Mouse (Mus musculus): ENCODE measurements around the gene 4931429L15Rik.

4931429L15Rik gene

DNA sequence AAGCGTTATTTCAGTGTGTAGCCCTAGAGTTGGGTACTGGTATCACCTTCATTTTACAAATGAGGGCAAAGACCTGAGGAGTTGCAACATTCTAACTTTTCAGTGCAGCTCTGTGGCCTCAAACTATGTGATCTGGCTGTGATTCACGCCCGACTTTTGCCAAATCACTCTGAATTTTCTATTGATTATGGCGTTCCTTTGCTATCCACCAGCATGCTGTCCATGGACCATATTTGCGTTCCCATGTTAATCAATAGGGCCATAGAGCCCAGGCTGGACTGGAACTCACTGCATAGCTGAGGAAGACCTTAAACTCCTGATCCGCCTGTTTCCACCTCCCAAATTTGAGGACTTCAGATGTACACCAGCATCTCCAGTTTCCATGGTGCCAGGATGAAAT, 60.7 kb downstream of the 4931429L15Rik start:
- Histone ChIP-seq H3K4me1 (replicated peaks; ENCODE audit: low read depth, low read length) (peaks cover 12% of the 10 kb centered on the region), H3K36me3 (ENCODE audit: insufficient read depth, low read length) (no peaks in the 10 kb centered on the region), H3K9me3 (ENCODE audit: low read length) (no peaks in the 10 kb centered on the region), H3K4me3 (replicated peaks; ENCODE audit: low read length) (no peak overlapping the region), H3K27me3 (ENCODE audit: insufficient read depth, low read length) (no peaks in the 10 kb centered on the region; the same call in 1 of the 2 replicates)
- TF ChIP-seq NANOG (IDR thresholded peaks at IDR 0.05; ENCODE audit: borderline replicate concordance, low read length) (no peak), CTCF (conservative IDR thresholded peaks at IDR 0.05; ENCODE audit: low read length) (no peak), POU5F1 (IDR thresholded peaks at IDR 0.05; ENCODE audit: borderline replicate concordance, low read length) (no peak)

DNA sequence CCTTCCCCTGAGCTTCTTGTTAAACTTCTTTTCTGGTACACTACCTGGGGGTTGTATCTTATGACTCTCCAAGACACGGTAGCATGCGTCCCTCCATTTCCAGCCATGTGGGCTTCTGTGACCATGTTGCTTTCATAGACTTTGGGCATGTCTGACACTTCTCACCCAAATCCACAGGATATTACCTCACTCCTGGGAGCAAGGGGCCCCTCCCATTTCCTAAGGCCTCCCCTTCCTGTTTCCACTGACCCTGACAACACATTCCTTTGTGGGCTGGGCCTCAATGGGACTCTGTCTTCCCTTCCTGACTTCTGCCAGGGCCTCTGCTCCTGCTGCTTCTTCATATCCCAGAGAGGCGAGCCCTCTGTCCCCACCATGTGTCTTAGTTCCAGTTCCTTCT, 62.2 kb downstream of the 4931429L15Rik start:
- TF ChIP-seq CTCF (conservative IDR thresholded peaks at IDR 0.05; ENCODE audit: low read length) (no peak), POU5F1 (IDR thresholded peaks at IDR 0.05; ENCODE audit: borderline replicate concordance, low read length) (no peak), NANOG (IDR thresholded peaks at IDR 0.05; ENCODE audit: borderline replicate concordance, low read length) (no peak)
- Histone ChIP-seq H3K4me1 (replicated peaks; ENCODE audit: low read depth, low read length) (peaks cover 12% of the 10 kb centered on the region), H3K9me3 (ENCODE audit: low read length) (no peaks in the 10 kb centered on the region), H3K36me3 (ENCODE audit: insufficient read depth, low read length) (no peaks in the 10 kb centered on the region), H3K27me3 (ENCODE audit: insufficient read depth, low read length) (no peaks in the 10 kb centered on the region), H3K4me3 (replicated peaks; ENCODE audit: low read length) (peak overlapping the region; percentile 32)

DNA sequence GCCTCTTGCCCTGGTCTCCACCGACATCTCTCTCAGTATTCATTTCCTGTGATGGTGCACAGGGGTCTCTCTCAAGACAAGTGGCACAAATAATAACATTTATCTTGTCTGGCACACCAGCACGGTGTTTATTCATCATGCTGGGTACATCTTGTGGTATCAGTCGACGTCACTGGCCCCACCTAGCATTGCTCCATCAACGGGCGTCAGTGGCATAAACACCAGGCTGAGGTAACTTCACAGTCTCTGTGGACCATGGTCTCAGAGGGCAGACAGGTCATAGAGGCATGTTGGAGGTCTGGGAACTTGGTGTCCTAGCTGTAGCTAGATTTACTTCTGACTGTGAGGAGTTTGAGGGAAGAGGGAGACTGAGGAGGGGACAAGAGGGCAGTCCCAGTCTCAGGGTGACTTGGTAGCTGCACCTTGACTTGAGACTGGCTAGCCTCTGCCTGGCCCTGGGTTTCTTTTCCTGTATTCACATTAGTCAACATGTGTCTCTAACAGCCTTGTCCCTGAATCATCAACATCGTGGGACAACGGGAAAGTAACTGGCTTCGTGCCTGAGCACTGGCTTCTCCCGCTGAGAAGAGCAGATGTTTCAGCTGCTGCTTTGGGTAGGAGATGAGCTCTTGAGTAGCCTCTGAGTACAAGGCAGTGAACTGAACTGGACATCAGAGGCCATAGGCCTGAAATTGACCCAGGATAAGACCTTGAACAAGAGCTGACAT, 63.0 kb downstream of the 4931429L15Rik start:
- Histone ChIP-seq H3K4me3 (replicated peaks; ENCODE audit: low read length) (peak overlapping the region; percentile 32), H3K4me1 (replicated peaks; ENCODE audit: low read depth, low read length) (peaks cover 12% of the 10 kb centered on the region), H3K9me3 (ENCODE audit: low read length) (no peaks in the 10 kb centered on the region), H3K36me3 (ENCODE audit: insufficient read depth, low read length) (no peaks in the 10 kb centered on the region), H3K27me3 (ENCODE audit: insufficient read depth, low read length) (no peaks in the 10 kb centered on the region)
- TF ChIP-seq NANOG (IDR thresholded peaks at IDR 0.05; ENCODE audit: borderline replicate concordance, low read length), result no peak
- no peak for TF ChIP-seq CTCF (conservative IDR thresholded peaks at IDR 0.05; ENCODE audit: low read length)
- no peak for TF ChIP-seq POU5F1 (IDR thresholded peaks at IDR 0.05; ENCODE audit: borderline replicate concordance, low read length)

- peaks cover 12% of the 10 kb centered on the region for H3K4me1 ChIP-seq (replicated peaks; ENCODE audit: low read depth, low read length)
- H3K27me3 ChIP-seq (ENCODE audit: insufficient read depth, low read length), result no peaks in the 10 kb centered on the region
- H3K9me3 ChIP-seq (ENCODE audit: low read length), result no peaks in the 10 kb centered on the region
- no peaks in the 10 kb centered on the region for H3K36me3 ChIP-seq (ENCODE audit: insufficient read depth, low read length)
- TF ChIP-seq NANOG (IDR thresholded peaks at IDR 0.05; ENCODE audit: borderline replicate concordance, low read length) (no peak), CTCF (conservative IDR thresholded peaks at IDR 0.05; ENCODE audit: low read length) (no peak), POU5F1 (IDR thresholded peaks at IDR 0.05; ENCODE audit: borderline replicate concordance, low read length) (no peak)
- no peak overlapping the region for H3K4me3 ChIP-seq (replicated peaks; ENCODE audit: low read length)
Observed at GRCm38 (mm10) chr9:46256177-46256576, 63.6 kb downstream of the 4931429L15Rik start.
